Mouse (Mus musculus): Measurements from ENCODE around the gene Dock2.

DNA sequence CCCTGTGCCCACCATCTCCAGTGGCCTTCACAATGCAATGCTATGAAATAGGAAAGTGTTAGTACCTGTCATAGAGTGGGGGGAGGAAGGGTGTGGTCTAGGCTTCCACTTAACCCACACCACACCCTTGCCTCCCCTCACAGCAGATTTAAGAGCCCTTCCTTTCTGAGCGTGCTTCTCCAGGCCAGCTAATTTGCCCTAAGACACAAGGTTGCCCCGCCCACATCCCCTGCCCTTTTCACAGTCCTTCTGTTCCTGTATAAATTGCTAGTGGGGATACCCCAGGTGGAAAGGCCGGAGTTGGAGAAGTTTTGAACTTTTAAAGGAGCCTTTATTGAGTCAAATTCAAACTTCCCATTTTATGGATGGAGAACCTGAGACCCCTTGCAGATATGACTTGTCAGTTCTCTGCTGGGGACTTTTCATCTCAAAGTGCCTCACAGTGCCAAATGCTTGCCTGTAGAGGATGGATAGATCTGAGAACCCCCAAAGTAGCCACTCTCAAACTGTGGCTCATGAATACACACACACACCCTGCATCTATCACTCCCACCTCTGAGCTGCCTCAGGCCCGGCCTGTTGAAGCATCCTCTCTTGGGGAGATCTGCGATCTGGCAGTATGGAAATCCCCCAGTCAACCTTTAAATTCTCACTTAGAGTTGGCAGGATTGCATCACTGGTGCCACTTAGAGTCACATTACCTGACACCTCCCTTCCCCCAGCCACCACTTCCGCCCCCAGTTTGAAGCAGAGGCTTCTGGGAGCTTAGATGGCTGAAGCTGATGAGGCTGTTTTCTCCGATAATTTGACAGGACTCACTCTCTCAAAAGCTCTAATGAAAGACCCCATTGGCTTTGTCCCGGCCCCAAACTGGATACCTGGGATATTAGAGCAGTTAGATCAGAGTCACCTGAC is 919 bp downstream of the Dock2 start:
- TF ChIP-seq POLR2A (IDR thresholded peaks at IDR 0.05; ENCODE audit: borderline replicate concordance, extremely low read depth, low read depth, low read length) (no peak), CTCF (IDR thresholded peaks at IDR 0.05; ENCODE audit: insufficient read depth, low read length) (no peak)

Data from lung, adult 2 months (tissue).